Mouse (Mus musculus): Measurements from ENCODE around the gene Cnn1. TPM values are rescaled to one million over a fixed set of nuclear protein-coding genes. Genes with fewer than 3 reads are reported as not detected.

The Cnn1 gene
- polyA plus RNA-seq, 1 experiment from 2014 or later, result 2.5 TPM

- Histone ChIP-seq H3K4me1 (peaks cover 15% of the 10 kb centered on the region), H3K4me3 (peak within 1 kb of the TSS; percentile 92), H3K9ac (peak within 1 kb of the TSS; percentile 96), H3K36me3 (peaks cover 23% of the 10 kb centered on the region), H3K27ac (peak within 1 kb of the TSS; percentile 77), H3K27me3 (no peaks in the 10 kb centered on the region), H3K4me2 (replicated peaks) (peak within 1 kb of the TSS; percentile 88), H3K9me3 (no peaks in the 10 kb centered on the region)
- WGBS, result under 1% methylated on average over 52 of the region's 52 CpGs
- peak; percentile 96 for ATAC-seq (ENCODE audit: low FRiP score, low read depth)
These were observed 17.9 kb downstream of the Cnn1 start, which contains the start of gene Elof1 for GRCm38 (mm10) chr9:22116740-22117426. TSS of gene Elof1 (minus strand) at chr9:22117172.

GRCm38 (mm10) chr9:22117754-22118456 lies 18.9 kb downstream of the Cnn1 start:
- no peak for ATAC-seq (ENCODE audit: low FRiP score, low read depth)
- Histone ChIP-seq H3K4me3 (peak overlapping the region; percentile 92), H3K27ac (0 out of 2 replicates have a peak overlapping the region, but pooled peaks have one; percentile 28), H3K36me3 (peaks cover 13% of the 10 kb centered on the region), H3K9ac (peak overlapping the region; percentile 70), H3K4me1 (peaks cover 15% of the 10 kb centered on the region), H3K9me3 (no peaks in the 10 kb centered on the region), H3K4me2 (replicated peaks) (peak overlapping the region; percentile 88), H3K27me3 (no peaks in the 10 kb centered on the region)
- WGBS, result 46% methylated on average over 10 of the region's 10 CpGs

GRCm38 (mm10) chr9:22119543-22119942 lies 20.5 kb downstream of the Cnn1 start:
- Histone ChIP-seq H3K4me2 (replicated peaks) (no peak overlapping the region), H3K9me3 (no peaks in the 10 kb centered on the region), H3K4me3 (no peak overlapping the region), H3K36me3 (no peaks in the 10 kb centered on the region; the same call in 1 of the 2 replicates), H3K27ac (no peak overlapping the region), H3K27me3 (no peaks in the 10 kb centered on the region), H3K4me1 (peaks cover 15% of the 10 kb centered on the region), H3K9ac (no peak overlapping the region)
- 87% methylated on average over 4 of the region's 4 CpGs for WGBS
- no peak for ATAC-seq (ENCODE audit: low FRiP score, low read depth)

- Histone ChIP-seq H3K9ac (no peak overlapping the region), H3K4me2 (replicated peaks) (no peak overlapping the region), H3K9me3 (no peaks in the 10 kb centered on the region), H3K27me3 (no peaks in the 10 kb centered on the region), H3K4me3 (no peak overlapping the region), H3K36me3 (no peaks in the 10 kb centered on the region), H3K27ac (no peak overlapping the region), H3K4me1 (peaks cover 6% of the 10 kb centered on the region; the same call in 1 of the 2 replicates)
- ATAC-seq (ENCODE audit: low FRiP score, low read depth), result no peak
These were observed 22.5 kb downstream of the Cnn1 start for GRCm38 (mm10) chr9:22121545-22121944.

GRCm38 (mm10) chr9:22122005-22122404 lies 23.0 kb downstream of the Cnn1 start:
- ATAC-seq (ENCODE audit: low FRiP score, low read depth), result no peak
- no peak overlapping the region for H3K4me2 ChIP-seq (replicated peaks)
- no peaks in the 10 kb centered on the region for H3K36me3 ChIP-seq
- H3K27ac ChIP-seq, result no peak overlapping the region
- WGBS, result 75% methylated on average over 3 of the region's 3 CpGs
- no peak overlapping the region for H3K4me3 ChIP-seq
- no peak overlapping the region for H3K9ac ChIP-seq
- H3K9me3 ChIP-seq, result no peaks in the 10 kb centered on the region
- peaks cover 6% of the 10 kb centered on the region; the same call in 1 of the 2 replicates for H3K4me1 ChIP-seq
- no peaks in the 10 kb centered on the region for H3K27me3 ChIP-seq

- no peaks in the 10 kb centered on the region for H3K27me3 ChIP-seq
- no peak overlapping the region for H3K4me3 ChIP-seq
- no peak overlapping the region for H3K9ac ChIP-seq
- H3K4me2 ChIP-seq (replicated peaks), result no peak overlapping the region
- no peaks in the 10 kb centered on the region for H3K9me3 ChIP-seq
- WGBS, result 79% methylated on average over 7 of the region's 7 CpGs
- no peaks in the 10 kb centered on the region for H3K4me1 ChIP-seq
- no peak overlapping the region for H3K27ac ChIP-seq
- no peak for ATAC-seq (ENCODE audit: low FRiP score, low read depth)
- no peaks in the 10 kb centered on the region for H3K36me3 ChIP-seq
These were observed 24.1 kb downstream of the Cnn1 start for GRCm38 (mm10) chr9:22123069-22123609.

GRCm38 (mm10) chr9:22124169-22124568 lies 25.2 kb downstream of the Cnn1 start:
- Histone ChIP-seq H3K9ac (no peak overlapping the region), H3K27ac (no peak overlapping the region), H3K4me1 (no peaks in the 10 kb centered on the region), H3K4me3 (no peak overlapping the region), H3K36me3 (no peaks in the 10 kb centered on the region), H3K4me2 (replicated peaks) (no peak overlapping the region), H3K9me3 (no peaks in the 10 kb centered on the region), H3K27me3 (no peaks in the 10 kb centered on the region)
- WGBS, result 82% methylated on average over 3 of the region's 3 CpGs
- no peak for ATAC-seq (ENCODE audit: low FRiP score, low read depth)

- 92% methylated on average over 15 of the region's 15 CpGs for WGBS
- Histone ChIP-seq H3K4me2 (replicated peaks) (no peak overlapping the region), H3K4me1 (no peaks in the 10 kb centered on the region), H3K27me3 (no peaks in the 10 kb centered on the region; the same call in 1 of the 2 replicates), H3K36me3 (no peaks in the 10 kb centered on the region), H3K9ac (no peak overlapping the region), H3K27ac (no peak overlapping the region), H3K9me3 (no peaks in the 10 kb centered on the region), H3K4me3 (no peak overlapping the region)
- no peak for ATAC-seq (ENCODE audit: low FRiP score, low read depth)
These were observed 26.4 kb downstream of the Cnn1 start for GRCm38 (mm10) chr9:22125246-22126027.

GRCm38 (mm10) chr9:22131226-22131981 lies 32.4 kb downstream of the Cnn1 start:
- 1% methylated on average over 34 of the region's 35 CpGs for WGBS
- Histone ChIP-seq H3K9me3 (no peaks in the 10 kb centered on the region), H3K36me3 (no peaks in the 10 kb centered on the region), H3K4me2 (replicated peaks) (peak overlapping the region; percentile 78), H3K27me3 (peaks cover 13% of the 10 kb centered on the region), H3K9ac (peak overlapping the region; percentile 62), H3K4me3 (peak overlapping the region; percentile 46), H3K4me1 (peaks cover 14% of the 10 kb centered on the region), H3K27ac (no peak overlapping the region)
- peak; percentile 54; the same call in 1 of the 2 replicates for ATAC-seq (ENCODE audit: low FRiP score, low read depth)

GRCm38 (mm10) chr9:22132220-22132619 lies 33.2 kb downstream of the Cnn1 start:
- ATAC-seq (ENCODE audit: low FRiP score, low read depth), result no peak
- Histone ChIP-seq H3K36me3 (no peaks in the 10 kb centered on the region), H3K27ac (no peak overlapping the region), H3K4me1 (peaks cover 16% of the 10 kb centered on the region), H3K9me3 (no peaks in the 10 kb centered on the region), H3K4me2 (replicated peaks) (peak overlapping the region; percentile 78), H3K4me3 (peak overlapping the region; percentile 46), H3K27me3 (peaks cover 17% of the 10 kb centered on the region), H3K9ac (no peak overlapping the region)
- 46% methylated on average over 11 of the region's 11 CpGs for WGBS

- Histone ChIP-seq H3K27ac (no peak overlapping the region), H3K4me2 (replicated peaks) (no peak overlapping the region), H3K4me3 (no peak overlapping the region), H3K9me3 (no peaks in the 10 kb centered on the region), H3K9ac (no peak overlapping the region), H3K36me3 (no peaks in the 10 kb centered on the region), H3K4me1 (peaks cover 22% of the 10 kb centered on the region), H3K27me3 (peaks cover 17% of the 10 kb centered on the region)
- ATAC-seq (ENCODE audit: low FRiP score, low read depth), result no peak
- 74% methylated on average over 7 of the region's 7 CpGs for WGBS
These were observed 35.4 kb downstream of the Cnn1 start for GRCm38 (mm10) chr9:22134246-22134890.
